Mouse (Mus musculus): ENCODE results near the gene Atg16l2. TPM values are rescaled to one million over a fixed set of nuclear protein-coding genes. Genes with fewer than 3 reads are reported as not detected.

Gene Atg16l2
- polyA plus RNA-seq, 1 experiment from 2014 or later: 28.5 TPM

DNA sequence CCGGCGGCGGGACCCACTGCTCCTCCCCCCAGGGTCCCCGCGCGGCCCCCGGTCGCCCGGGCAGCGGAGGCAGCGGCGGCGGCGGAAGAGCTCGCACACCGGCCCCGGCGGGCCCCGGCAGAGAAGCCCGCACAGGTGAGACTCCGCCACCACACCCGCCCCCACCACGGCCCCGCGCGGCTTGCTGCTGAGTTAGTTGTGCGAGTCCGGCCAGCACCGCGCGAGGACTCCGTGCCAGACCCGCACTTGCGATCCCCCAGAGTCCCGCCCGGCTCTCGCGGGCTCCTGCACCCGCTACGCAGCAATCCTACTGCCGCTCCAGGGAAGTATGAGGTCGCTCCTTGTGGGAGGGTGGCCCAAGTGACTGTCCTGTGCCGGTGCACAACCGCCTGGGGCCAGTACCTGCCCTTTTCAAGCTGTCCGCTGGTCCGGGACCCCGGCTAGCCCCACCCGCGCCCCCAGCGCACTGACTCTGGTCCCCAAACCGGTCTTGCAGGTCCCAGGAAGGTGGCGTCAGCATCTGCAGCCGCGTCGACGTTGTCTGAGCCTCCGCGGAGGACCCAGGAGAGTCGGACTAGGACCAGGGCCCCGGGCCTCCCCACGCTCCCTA lies 19.3 kb upstream of the Atg16l2 start:
- peak; percentile 39 for DNase-seq (ENCODE audit: low spot score)

DNA sequence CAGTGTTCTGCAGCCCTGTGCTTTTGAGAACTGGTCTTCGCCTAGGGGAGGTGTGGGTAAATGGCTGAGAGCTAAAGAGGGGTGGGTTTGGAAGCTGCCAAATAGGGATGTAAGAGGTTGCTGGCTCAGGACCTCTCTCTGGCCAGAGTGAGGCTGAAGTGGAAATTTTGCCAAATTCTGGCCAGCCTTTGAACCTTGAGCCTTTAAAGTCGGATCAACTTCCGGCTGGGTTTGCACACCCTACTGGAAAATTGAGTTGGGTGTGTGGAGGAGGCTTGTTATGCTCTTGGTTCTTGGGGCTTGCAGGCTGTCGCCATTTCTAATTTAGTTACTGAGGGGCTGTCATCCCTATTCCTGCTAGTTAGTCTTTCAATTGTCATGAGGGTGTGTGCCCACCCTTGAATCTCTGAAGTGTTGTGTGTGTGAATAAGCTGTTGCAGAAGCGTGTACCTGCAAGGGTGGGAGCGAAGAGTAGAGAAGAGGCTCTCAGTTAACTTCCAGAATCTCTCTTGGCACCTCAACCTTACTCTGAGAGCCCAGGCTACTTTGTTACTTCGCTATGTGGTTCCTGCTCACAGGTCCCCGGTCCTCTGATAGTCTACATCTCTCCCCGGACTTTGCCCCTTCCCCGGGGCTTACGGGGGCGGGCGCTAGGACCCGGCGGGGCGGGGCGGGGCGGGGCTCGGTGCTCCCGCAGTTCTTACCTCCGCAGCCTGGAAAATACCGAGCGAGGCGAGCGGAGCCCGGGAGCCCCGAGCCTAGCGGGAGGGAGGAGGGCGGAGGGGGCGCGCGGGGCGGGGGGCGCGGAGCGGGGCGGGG lies 18.6 kb upstream of the Atg16l2 start:
- DNase-seq (ENCODE audit: low spot score): peak; percentile 46

DNA sequence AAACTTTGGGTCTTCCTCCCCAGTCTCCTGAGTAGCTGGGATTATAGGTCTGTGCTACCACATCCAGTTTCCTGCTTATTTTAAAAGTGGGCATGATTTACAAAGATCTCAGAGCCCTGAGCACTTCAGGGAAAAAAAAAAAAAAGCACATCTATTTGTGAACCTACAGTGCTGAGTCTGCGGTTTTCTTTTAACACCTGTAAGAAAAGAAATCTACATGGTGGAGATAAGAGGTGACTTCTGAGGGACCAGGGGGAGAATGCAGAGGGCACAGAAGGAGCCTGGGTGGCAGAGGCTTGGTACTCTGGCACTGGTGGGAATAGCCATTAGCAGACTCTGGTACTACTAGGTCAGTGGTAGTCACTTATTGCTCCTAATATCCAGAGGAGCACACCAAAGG lies 17.7 kb upstream of the Atg16l2 start:
- DNase-seq (ENCODE audit: low spot score): peak; percentile 34

DNA sequence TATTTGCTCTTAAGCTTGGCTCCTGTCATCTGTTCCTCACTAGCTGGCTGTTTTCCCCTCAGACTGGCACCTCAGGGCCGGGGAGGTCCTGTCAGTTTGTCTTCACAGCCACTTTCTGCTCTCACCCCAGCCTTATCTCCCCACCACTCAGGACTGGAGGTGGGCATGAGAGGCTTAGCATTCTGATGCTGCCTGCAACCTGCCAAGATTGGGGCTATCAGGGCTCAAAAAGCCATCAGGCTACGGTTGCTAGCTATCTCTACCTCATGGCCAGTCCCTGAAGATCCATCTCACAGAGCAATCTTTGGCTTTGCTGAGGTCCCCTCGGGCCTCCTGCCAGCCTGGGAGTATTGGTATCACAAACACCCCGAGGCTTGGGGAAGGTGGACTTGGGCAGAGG lies 16.8 kb upstream of the Atg16l2 start:
- DNase-seq (ENCODE audit: low spot score): no peak

DNA sequence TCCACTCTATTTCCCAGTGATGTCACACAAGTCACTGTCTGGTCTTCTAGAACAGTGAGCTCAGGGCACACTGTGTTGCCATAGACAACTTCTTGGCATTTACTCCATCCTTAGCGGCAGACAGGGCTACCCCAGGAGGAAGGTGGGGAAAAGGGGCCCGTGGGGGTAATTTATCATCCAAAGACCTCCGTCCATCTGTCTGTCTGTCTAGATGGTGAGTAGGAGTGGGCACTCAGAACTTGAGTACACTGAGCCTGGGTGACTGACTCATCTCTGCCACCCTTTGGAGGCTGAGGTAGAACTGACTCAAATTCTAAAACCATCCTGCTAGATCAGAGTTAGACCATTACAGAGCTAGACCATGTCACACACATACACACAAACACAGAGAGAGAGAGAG lies 15.0 kb upstream of the Atg16l2 start, which contains the start of gene Stard10:
Stard10 (plus strand) TSS at position 73 of the 400 bp plus-strand sequence.
- DNase-seq (ENCODE audit: low spot score): no peak

DNA sequence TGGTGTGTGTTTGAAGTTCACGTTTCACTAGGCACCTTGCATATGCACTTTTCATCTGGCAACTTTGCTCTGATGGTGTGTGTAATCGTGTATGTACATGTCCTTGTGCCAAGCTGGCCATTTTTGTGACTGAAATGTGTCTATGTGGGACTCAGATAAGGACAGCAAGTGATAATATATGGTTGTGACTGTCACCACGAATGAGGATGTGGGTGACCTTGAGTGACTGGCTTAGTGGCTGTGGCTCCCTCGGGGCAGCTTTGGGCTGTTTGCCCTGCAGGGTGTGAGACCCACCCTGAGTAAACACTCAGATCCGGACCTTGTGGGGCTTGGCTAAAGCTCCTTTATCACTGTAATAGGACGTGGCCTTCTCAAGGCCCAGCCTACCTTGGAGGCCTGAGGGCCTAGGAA lies 14.5 kb upstream of the Atg16l2 start:
- no peak for DNase-seq (ENCODE audit: low spot score)

DNA sequence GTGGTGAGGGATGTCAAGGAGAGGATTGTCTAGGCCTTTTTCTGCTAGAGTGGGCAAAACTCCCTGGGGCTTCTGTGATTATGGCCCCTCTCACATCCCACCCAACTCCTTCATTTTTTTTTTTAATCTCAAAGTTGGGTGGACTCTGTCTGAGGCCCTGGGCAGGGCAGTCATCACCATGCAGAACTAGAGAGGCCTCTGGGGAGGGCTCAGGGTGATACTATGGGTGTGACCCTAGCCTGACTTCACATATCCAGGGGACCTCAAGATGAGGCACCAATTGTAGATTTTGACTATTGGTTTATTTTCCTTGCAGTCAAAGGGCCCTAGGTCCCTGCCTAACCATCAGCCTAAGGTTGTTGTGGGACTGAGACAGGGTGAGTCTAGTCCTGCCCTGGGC lies 13.6 kb upstream of the Atg16l2 start:
- DNase-seq (ENCODE audit: low spot score): no peak

DNA sequence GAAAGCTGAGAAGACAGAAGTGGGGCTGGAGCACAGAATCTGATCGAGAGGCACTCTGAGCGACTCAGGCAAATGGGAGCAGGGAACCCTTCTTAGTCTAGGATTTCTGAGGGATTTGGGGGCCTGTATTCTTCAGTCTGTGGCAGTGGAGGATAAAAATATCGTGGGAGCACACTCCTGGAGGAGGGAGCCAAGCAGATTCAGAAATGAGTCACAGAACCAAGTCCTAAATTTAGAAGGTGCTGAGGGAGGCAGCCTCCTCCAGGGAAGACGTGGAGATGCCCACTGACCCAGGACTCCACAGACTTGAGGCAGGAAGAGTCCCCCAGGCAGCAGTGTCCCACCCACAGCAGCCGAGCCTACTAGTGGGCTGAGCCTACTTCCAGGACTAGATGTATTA lies 12.3 kb upstream of the Atg16l2 start:
- no peak for DNase-seq (ENCODE audit: low spot score)

DNA sequence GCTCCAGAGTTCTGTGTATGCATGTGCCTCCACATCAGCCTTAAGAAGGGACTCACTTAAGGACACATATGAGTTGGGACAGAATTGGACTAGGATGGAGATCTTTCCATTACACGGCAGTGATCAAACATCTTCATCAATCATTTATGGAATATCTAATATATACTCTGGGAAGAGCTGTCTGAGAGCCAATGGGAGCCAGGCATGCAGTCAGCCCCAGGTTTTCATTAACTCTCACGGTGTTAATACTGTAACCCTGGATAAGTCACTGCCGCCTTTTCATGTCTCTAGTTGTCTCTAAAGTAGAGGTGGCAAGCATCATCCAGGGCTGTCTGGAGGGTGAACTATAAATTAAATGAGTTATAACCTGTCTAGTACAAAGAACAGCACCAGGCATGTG lies 11.0 kb upstream of the Atg16l2 start:
- no peak for DNase-seq (ENCODE audit: low spot score)

DNA sequence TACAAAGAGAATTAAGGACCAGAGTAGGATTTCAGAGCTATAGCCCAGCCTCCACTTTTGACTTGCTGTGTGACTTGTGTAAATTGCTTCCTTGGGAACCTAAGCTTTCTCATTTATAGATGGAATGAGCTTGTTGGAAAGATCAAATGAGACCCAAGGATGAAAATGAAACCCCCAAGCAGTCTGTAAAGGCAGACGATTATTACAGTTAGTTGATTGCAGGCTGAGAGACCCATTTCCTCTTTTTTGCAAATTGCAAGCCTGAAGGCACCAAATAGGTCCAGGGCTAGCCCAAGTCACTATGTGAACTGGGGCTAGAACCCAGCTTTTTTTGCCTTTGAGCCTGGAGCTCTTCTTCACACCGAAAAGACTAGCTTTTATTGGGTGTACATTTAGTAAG lies 9.0 kb upstream of the Atg16l2 start:
- no peak for DNase-seq (ENCODE audit: low spot score)

DNA sequence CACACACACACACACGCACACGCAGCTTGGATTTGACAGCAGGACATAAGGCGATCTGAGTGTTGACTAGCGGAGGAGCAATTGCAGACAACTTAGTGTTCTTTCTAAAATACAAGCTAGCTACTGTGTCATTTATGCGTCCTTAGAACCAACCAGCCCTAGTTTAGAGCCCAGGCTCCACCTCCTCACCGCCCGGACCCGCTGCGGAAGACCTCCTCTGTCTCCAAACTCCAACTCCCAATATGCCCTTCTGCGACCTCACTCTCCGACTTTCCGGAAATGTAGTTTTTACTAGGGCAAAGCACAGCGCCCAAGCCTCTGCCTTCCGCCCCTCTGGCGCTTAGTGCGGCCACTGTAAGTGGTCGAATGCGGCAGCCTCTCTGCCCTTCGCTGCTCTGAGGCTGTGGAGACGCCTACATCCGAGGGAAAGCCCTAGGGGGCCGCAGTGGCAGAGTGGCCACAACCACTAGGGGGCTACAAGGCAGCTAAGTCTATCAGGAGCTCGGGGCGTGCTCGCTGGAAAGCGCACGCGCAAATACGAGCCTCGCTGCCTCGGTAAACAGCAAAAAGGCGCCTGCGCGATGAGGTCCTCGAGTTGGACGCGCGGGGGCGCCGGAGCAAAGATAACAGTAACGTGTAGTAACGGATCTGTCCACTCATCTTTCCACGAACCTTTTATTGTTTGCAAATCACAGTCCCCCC lies 8.4 kb upstream of the Atg16l2 start:
- peak; percentile 99 for DNase-seq (ENCODE audit: low spot score)

DNA sequence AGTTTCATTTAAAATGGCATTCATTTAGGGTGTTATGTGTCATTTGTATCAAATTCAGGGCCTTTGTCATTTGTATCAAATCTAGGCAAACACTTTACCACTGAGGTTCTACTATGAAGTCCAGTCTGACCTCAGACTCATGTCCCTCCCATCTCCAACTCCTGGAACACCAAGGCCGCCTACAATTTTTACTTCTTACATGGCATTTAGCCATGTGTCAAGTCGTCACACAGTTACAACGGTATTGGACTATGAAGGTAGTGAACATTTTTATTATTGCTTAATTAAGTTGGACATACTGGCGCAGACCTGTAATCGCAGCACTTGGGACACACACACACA lies 7.9 kb upstream of the Atg16l2 start:
- DNase-seq (ENCODE audit: low spot score): no peak

DNA sequence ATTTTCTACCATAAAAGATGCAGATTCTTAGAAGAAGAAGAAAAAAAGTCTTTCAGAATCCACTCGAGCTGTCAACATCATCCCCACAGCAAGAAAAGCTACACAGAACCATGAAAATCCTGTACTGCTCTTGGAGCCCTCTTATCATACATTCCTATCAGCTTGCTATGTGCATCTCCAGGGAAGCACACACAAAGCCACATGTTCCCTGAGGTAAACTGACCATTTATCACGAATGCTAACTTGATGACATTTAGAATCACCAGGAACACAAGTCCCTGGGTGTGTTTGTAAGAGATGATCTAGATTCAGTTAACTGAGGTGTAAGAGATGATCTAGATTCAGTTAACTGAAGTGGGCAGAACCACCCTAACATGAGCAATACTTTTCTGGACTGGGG lies 4.8 kb upstream of the Atg16l2 start:
- no peak for DNase-seq (ENCODE audit: low spot score)

DNA sequence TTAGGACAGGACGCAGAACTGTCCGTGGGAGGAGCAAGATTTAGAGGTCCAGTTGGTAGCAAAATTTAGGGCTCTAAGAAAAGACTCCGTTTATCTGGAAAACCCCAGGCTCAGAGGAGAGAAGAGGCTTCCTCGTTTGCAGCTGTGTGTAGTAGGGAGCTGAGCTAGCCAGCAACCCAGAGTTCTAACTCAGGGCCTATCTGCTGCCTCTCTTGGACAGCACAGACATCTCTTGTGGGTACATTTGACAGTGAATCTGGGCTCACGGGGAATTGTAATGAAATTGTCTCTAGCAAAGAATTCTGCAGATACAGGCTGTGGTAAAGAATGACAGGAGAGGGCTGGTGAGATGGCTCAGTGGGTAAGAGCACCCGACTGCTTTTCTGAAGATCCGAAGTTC lies 640 bp upstream of the Atg16l2 start:
- DNase-seq (ENCODE audit: low spot score): no peak

DNA sequence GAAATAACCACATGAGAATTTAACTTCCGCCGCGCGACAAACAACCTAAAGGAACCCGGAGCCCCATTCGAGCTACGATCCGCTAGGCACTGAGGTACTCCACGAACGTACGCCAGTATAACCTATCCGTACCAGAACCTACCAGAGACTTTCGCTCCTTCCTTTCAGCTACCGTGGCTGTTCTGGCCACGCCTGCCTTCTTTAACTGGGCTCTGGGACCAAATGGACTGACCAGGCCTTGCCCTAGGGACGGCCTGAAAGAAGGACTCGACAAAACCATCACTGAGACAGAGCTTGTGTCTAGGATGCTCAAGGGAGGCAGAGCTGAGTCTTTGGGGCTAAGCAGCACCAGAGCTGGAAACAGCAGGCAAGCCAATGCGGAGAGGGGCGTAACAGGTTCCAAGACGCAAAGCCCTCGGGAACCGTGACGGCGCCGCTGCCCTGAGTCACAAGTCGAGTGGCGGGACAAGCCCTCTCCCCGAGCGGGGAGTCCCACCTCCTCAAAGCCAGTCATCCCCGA lies 630 bp downstream of the Atg16l2 start:
- peak; percentile 75 for DNase-seq (ENCODE audit: low spot score)

DNA sequence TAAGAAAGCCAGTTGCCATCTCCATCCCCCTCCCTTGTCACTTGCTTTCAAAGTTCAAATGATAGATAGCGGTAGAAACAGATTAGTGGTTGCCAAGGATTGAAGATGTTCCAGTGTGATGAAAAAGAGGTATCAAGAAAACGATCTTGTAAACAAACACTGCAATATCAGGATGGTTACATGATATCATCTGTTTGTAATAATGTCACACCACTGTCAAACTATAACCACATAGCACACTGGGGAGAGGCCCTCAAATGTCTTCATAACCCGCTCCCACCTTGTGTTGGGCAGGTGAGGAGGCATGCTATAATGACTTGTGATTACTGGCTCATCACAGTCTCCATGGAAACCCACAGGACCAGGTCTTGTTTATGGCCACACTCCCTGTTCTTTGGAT lies 3.7 kb downstream of the Atg16l2 start:
- no peak for DNase-seq (ENCODE audit: low spot score)

DNA sequence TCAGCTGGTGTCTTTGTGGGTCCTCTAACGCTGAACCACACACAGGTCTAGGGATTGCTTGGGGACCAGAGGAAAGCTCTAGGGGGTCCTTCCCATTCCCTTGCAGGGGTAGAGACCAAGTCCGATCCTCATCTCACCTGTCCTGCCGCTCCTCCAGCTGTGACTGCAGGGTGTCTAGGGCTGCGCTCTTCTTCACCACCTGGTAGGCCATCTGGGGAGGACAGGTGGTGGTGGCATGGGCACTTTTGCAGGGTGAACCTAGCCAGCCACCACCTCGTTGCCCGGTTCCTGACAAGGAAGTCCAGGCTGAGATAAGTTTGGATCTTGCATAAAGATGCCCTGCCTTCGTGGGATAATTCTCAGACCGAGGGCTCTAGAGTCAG lies 5.0 kb downstream of the Atg16l2 start:
- no peak for DNase-seq (ENCODE audit: low spot score)

DNA sequence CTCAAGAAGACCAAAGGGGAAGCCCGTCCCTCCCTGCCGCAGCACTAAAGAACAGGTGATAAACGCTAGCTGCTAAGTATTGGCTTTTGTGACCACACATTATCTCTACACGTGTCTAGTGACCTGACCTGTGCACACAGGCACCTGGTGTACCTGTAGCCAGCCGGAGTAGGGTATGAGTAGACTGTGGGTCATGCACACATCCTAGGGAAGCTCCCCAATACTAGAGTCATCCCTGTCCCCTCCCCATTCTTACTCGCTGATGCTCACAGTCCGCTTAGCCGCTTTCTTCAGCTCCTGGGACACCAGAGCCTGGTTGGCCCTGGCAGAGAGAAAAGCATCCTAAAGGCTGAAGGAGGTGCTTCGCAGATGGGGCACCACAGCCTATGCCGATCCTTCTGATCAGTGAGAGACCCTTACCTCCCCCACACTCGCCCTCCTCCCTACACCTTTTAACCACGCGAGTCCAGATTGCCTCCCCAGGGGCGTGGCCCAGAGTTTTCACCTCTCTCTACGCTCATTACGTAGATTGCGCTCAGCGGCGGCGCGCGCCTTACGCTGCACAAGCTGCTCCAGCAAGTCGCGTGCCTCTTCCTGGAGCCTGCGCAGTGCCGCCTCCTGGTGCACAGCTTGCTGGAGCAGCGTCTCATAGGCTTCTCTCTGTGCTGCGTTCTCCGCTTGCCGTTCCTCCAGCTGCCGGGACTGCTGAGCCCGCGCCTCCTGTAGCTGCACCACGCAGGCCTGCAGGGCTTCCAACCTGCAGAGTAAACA lies 5.6 kb downstream of the Atg16l2 start:
- peak; percentile 82 for DNase-seq (ENCODE audit: low spot score)

DNA sequence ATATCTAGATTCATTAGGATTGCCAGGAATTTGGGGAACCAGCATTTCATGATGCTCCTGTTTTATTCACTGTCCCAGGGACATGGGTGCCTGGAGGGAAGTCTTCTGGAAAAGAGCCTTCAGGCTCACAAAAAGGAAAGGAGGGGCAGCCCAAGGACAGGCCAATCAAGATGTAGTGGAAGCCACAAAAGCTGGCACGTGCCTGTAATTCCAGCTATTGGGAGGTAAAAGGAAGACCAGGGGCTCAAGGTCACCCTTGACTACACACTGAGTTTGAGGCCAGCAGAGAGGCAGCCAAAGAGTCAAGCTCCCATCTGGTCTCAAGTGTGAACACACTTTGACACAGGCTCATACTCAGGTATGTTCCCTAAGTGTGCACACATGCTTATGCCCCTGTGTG lies 6.6 kb downstream of the Atg16l2 start:
- DNase-seq (ENCODE audit: low spot score): no peak

DNA sequence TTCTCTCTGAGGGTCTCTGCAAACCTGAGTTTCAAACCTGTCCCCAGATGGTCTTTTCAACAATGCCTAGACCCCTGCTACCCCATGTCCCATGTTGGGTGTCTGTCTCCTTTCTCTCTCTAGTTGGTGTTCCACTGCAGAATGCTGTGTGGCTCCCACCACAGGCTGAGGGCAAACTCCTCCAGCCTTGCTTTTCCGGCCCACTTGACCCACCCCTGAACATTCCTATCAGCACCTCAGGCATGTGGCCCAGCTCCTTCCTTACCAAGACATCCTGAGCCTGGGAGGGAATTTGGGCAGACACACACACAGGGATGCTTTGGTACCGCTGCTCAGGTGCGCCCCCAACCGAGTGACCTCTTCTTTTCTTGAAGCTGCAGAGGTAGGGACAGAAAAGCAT lies 8.4 kb downstream of the Atg16l2 start:
- no peak for DNase-seq (ENCODE audit: low spot score)

DNA sequence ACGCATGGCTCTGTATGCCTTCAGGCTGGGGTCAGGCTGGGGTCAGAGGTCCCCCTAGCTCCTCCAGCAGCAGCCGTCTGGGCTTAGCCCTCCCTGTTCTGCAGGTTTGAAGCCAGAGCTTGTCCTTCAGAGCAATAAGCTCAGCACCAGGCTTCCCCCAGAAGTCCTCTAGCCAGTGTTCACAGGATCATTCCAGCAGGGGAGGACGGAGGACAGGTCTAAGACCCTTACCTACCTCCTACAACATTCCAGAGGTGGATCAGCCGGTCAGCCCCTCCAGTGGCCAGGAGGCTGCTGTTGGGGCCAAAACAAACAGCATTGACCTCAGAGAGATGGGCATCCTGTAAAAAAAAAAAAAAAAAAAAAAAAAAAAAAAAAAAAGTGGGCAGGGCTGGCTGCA lies 8.9 kb downstream of the Atg16l2 start:
- DNase-seq (ENCODE audit: low spot score): no peak

DNA sequence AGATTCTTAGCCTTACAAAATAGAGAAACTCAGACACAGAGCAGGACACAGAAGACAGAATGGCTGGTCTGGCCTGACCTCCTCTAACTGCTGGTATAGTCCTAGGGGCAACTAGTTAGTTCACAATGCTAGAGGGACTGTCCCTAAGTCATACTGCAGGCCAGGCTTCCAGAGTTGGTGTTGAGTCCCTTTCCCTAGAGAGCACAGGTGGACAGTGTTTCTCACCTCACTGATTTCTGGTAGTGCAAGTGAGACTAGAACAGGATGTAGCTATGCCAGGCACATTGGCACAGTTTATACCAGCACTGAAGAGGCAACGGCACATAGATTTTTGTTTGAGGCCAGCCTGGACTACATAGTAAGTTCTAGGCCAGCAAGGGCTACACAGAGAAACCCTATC lies 9.4 kb downstream of the Atg16l2 start:
- no peak for DNase-seq (ENCODE audit: low spot score)
